In genomic region chr17:3515851-3516250, GRCm38 (mm10) we compare ENCODE assay signal across 25 mouse cellular contexts. TPM values are rescaled to one million over a fixed set of nuclear protein-coding genes. Genes with fewer than 3 reads are reported as not detected.
DNase-seq lines count a peak whose midpoint lies in the region; ATAC-seq lines count a peak whose summit lies in the region.
"Had no signal": no experiment of that assay in that cellular context is flagged by ENCODE, and none has a peak within 500 bp of the region (broad histone marks: within the 10 kb centered on the region; RNA-seq: fewer than 3 reads in every experiment).

No protein-coding gene starts in this region.

- H3K27ac ChIP-seq in heart, embryonic 10.5 days, result no peak overlapping the region

- H3K9me3 ChIP-seq in heart, embryonic 10.5 days, result no peaks in the 10 kb centered on the region
- H3K9me3 ChIP-seq: G1E had no signal

- H3K4me3 ChIP-seq in heart, embryonic 10.5 days, result no peak overlapping the region

- 89% methylated on average over 8 of the region's 8 CpGs for WGBS in heart, embryonic 10.5 days

- ATAC-seq in megakaryocyte progenitor cell, adult 5-6 weeks (replicated peaks; ENCODE audit: poor library complexity), result no peak
- ATAC-seq: activated CD4-positive, CD25-positive, alpha-beta regulatory T cell, adult 4 months; CD4-positive, CD25-positive, alpha-beta regulatory T cell, adult 4 months; Patski had no signal

- H3K27me3 ChIP-seq in heart, embryonic 10.5 days (ENCODE audit: insufficient read depth, poor library complexity, severe bottlenecking), result no peaks in the 10 kb centered on the region
- H3K27me3 ChIP-seq: CH12.LX, Patski had no signal

- H3K4me1 ChIP-seq in heart, embryonic 10.5 days, result no peaks in the 10 kb centered on the region

- DNase-seq in heart, adult 11 months, result peak; percentile 64
- no peak for DNase-seq in heart, adult 9 months (ENCODE audit: low spot score in 2 of 2)
- peak; percentile 67 for DNase-seq in heart, embryonic 10.5 days (ENCODE audit: low spot score)
- DNase-seq in heart, adult 18-20 months, result no peak
- DNase-seq in NIH3T3 (ENCODE audit: low read depth) (peak; percentile 16), R1 (ENCODE audit: low read depth, low spot score) (peak; percentile 39)
- no peak for DNase-seq in spleen, postnatal 10 days (ENCODE audit: low spot score in 2 of 2)
- DNase-seq: adrenal gland, adult 2 months; adrenal gland, adult 8-10 months; adrenal gland, postnatal 10 days; adrenal gland, postnatal 14 days; adrenal gland, postnatal 25 days; adrenal gland, postnatal 36 days; B cell, adult 2 months; cerebellum, adult 11 months; cerebellum, adult 11-12 months; cerebellum, adult 18-20 months; cerebellum, adult 2 months had no signal

- H3K36me3 ChIP-seq in heart, embryonic 10.5 days, result peaks cover 13% of the 10 kb centered on the region; the same call in 1 of the 2 replicates

RNA-seq across cellular contexts. Expression of gene Cldn20, which starts 16.5 kb away (rescaled TPM):
- not detected in 2 replicates for polyA plus RNA-seq in heart, embryonic 10.5 days (2016; fragmentation: Nextera tagmentation; extraction: Ambion mirVana)
- total RNA-seq in heart, adult 18-20 months (2021), result not detected
- total RNA-seq in megakaryocyte progenitor cell, adult 5-6 weeks (2015), result 2.0 TPM in 1 of 2 replicates, not detected in the other
- 0.29 and 0.74 TPM in 2 replicates for total RNA-seq in megakaryocyte progenitor cell, adult 5-6 weeks (2017)
- total RNA-seq: adrenal gland, adult 18-20 months; adrenal gland, postnatal 10 days; adrenal gland, postnatal 14 days; CH12.LX; G1E had no signal
- polyA plus RNA-seq: activated CD4-positive, CD25-positive, alpha-beta regulatory T cell, adult 4 months; adrenal gland, adult 2 months; CD4-positive, CD25-positive, alpha-beta regulatory T cell, adult 4 months; G1E had no signal

RNA-seq across cellular contexts. Expression of gene Tfb1m, which starts 41.7 kb away (rescaled TPM):
- 17.0 and 17.9 TPM in 2 replicates for polyA plus RNA-seq in heart, embryonic 10.5 days (2016; fragmentation: Nextera tagmentation; extraction: Ambion mirVana)
- 10 to 100 TPM; 11.4 to 13.1 TPM for total RNA-seq in heart, adult 18-20 months (2021)
- 23.5 and 24.0 TPM in 2 replicates for total RNA-seq in megakaryocyte progenitor cell, adult 5-6 weeks (2015)
- 12.1 and 15.1 TPM in 2 replicates for total RNA-seq in megakaryocyte progenitor cell, adult 5-6 weeks (2017)

Comparison
In these comparisons a context has a peak if more than half of its experiments do, and no peak if none do; other contexts are left out.
1. DNase-seq: peak in heart, adult 11 months (single experiment), heart, embryonic 10.5 days (single experiment), NIH3T3 (single experiment) and R1 (single experiment); none in heart, adult 9 months (0 of 2), heart, adult 18-20 months (0 of 2) and spleen, postnatal 10 days (0 of 2).